Mouse (Mus musculus) liver, adult 2 months (tissue): ENCODE data around the gene Smarca5.

ENCODE experiments used
- CTCF ChIP-seq: fragments of 200-500 bp; IDR thresholded peaks from 2 replicates; pipeline ENCODE4 v1.5.1; 2011; ENCODE audit warnings: low read depth, low read length, control low read depth
- POLR2A ChIP-seq: fragments of 200-500 bp; IDR thresholded peaks from 2 replicates; pipeline ENCODE4 v1.6.1; 2011; ENCODE audit warnings: low read length, control low read depth; ENCODE audit not compliant: insufficient read depth; ENCODE audit errors: extremely low read depth

GRCm38 (mm10) chr8:80732326-80732725 lies 7.0 kb downstream of the Smarca5 start:
- TF ChIP-seq POLR2A (no peak), CTCF (no peak)
